Mouse (Mus musculus) testis, adult 2 months (tissue): ENCODE results near the gene Ttc39b.

Experiments
- CTCF ChIP-seq: fragments of 200-500 bp; IDR thresholded peaks from 2 replicates; pipeline ENCODE4 v1.5.1; 2012; ENCODE audit warnings: low read depth, mild to moderate bottlenecking, inconsistent platforms, low read length, moderate library complexity; ENCODE audit not compliant: control insufficient read depth, insufficient read depth, insufficient replicate concordance
- POLR2A ChIP-seq: fragments of 200-500 bp; IDR thresholded peaks from 2 replicates; pipeline ENCODE4 v1.6.1; 2012; ENCODE audit warnings: low read depth, mild to moderate bottlenecking, inconsistent platforms, low read length, moderate library complexity; ENCODE audit not compliant: control insufficient read depth

DNA sequence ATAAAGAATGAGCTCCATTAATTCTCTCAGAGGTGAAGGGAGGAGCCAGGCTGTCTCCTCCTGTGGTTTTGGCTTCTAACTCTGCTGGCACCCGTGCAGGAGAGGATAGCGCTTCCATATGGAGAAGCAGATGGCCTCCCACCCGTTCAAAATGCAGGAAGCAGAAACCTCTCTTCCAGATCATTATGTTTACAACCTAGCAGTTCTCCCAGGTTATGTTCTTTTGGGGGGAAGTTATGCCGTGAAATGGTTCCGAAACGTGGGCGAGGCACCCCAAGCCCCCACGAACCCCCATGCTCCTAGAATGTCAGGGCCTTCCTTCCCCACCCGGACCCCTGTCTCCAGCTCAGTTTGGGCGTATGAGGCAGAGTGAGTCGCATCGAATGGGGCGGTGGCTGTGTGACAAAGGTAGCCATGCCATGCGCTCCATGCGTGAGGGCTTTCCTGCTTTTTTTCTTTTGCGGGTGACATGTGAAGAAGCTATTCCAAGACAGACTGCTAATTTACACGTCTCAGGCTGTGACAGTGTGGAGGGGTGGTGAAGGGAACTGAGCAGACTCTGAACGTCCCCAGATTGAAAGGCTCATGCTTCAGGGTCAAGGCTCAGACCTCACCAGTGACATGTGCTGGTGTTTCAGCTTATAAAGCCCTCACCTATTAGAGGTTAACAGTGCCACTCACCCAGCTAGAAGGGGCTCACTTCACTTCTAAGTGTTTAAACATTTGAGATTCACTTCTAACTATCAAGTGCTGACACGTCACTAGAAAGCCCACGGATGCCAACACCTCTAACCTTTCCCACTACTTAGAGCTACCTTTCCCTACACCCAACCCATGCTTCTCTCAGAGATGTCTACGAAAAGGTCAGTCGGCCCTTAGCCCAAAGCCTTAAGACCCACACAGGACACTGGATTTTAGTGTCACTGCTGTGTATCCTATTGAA lies 90.6 kb downstream of the Ttc39b start:
- TF ChIP-seq POLR2A (no peak), CTCF (no peak)
